Mouse (Mus musculus): ENCODE data around the gene Lrrc23. TPM values are rescaled to one million over a fixed set of nuclear protein-coding genes. Genes with fewer than 3 reads are reported as not detected.

Lrrc23 gene
- polyA plus RNA-seq, 1 experiment from 2014 or later, result 4.8 TPM

DNA sequence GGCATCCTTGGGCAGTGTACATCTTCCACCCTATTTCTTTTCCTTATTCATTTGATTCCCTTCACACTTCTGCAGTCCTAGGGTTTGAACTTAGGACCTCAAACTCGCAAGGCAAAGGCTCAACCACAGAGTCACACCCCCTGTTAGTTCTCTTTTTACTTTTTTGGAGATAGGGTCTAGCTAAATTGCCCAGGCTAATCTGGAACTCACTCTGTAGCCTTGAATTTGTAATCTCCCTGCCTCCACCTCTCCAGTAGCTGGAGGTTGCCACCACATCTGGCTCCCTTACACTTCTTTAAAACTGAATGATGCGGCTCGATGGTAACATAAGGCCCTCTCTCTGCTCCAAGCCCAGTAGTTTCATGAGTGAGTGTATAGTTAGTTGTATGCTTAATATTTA, 45.1 kb downstream of the Lrrc23 start:
- H3K4me3 ChIP-seq, result no peak overlapping the region
- no peaks in the 10 kb centered on the region for H3K9me3 ChIP-seq
- no peak overlapping the region for H3K9ac ChIP-seq
- no peak overlapping the region for H3K4me2 ChIP-seq
- H3K36me3 ChIP-seq, result no peaks in the 10 kb centered on the region
- 90% methylated on average over 3 of the region's 3 CpGs for WGBS
- ATAC-seq (ENCODE audit: low FRiP score, low read depth), result no peak
- H3K4me1 ChIP-seq (replicated peaks), result peaks cover 10% of the 10 kb centered on the region
- H3K27ac ChIP-seq (replicated peaks), result no peak overlapping the region
- no peaks in the 10 kb centered on the region for H3K27me3 ChIP-seq

DNA sequence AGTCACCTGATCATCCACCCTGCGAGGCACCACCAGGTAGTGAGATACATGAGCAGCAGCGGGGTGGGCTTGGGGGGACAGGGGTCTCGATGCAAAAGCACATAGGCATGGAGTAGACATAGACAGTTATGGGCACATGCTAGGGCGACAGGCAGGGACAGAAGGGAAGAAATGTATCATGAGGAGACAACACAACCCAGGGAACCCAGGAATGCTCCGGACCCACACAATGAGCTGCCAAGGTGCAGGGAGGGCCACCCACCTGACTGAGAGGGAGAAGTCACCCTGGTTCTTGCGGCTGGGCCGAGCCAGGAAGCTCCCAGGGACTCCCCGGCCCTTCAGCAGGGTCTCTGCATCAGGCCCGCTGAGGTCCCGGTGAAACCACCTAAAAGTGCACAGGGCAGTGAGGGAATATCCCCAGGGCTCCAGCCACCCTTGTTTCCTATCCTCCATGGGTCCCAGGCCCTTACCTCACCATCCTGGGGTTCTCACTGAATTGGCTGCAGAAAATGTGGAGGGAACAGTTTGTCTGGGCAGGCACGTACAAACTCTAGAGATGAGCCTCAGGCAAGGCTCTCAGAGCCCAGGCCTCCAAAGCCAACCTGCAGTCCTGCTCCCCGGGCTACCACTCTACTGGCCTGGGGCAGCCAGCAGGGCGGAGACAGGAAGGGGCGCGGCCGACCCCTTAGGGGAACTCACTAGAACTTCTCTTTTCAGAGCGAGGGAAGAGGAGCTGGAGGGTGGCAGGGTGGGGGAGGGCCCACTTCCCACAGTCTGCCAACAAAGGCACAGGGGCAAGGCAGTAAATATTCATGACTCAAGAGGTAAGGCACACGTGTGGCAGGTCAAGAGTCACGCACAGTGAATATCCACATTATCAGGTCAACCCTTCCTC, 46.8 kb downstream of the Lrrc23 start:
- 52% methylated on average over 19 of the region's 19 CpGs for WGBS
- Histone ChIP-seq H3K27ac (replicated peaks) (no peak overlapping the region), H3K4me1 (replicated peaks) (no peaks in the 10 kb centered on the region), H3K36me3 (no peaks in the 10 kb centered on the region), H3K4me2 (no peak overlapping the region), H3K9ac (no peak overlapping the region), H3K4me3 (no peak overlapping the region), H3K27me3 (no peaks in the 10 kb centered on the region), H3K9me3 (no peaks in the 10 kb centered on the region)
- ATAC-seq (ENCODE audit: low FRiP score, low read depth), result no peak

DNA sequence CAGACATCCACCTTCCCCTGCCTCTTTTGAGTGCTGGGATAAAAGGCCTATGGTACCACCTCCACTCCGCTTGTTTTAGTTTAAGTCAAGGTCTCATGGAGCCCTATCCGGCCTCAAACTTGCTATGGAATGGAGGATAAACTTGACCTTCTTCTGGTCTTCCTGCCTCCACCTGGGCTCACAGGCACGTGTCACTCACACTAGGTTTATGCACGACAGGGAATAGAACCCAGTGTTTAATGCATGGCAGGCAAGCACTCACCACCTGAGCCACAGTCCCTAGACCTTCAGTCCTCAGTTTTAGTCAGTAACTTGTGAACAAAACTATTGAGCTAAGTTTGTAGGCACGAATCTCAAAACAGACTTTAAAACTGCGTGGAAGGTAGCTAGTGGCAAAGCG, 48.5 kb downstream of the Lrrc23 start:
- H3K4me2 ChIP-seq, result no peak overlapping the region
- no peak overlapping the region for H3K9ac ChIP-seq
- no peaks in the 10 kb centered on the region for H3K27me3 ChIP-seq
- H3K4me1 ChIP-seq (replicated peaks), result no peaks in the 10 kb centered on the region
- H3K27ac ChIP-seq (replicated peaks), result no peak overlapping the region
- WGBS, result 89% methylated on average over 7 of the region's 7 CpGs
- no peaks in the 10 kb centered on the region for H3K36me3 ChIP-seq
- H3K4me3 ChIP-seq, result no peak overlapping the region
- no peak for ATAC-seq (ENCODE audit: low FRiP score, low read depth)
- no peaks in the 10 kb centered on the region for H3K9me3 ChIP-seq

DNA sequence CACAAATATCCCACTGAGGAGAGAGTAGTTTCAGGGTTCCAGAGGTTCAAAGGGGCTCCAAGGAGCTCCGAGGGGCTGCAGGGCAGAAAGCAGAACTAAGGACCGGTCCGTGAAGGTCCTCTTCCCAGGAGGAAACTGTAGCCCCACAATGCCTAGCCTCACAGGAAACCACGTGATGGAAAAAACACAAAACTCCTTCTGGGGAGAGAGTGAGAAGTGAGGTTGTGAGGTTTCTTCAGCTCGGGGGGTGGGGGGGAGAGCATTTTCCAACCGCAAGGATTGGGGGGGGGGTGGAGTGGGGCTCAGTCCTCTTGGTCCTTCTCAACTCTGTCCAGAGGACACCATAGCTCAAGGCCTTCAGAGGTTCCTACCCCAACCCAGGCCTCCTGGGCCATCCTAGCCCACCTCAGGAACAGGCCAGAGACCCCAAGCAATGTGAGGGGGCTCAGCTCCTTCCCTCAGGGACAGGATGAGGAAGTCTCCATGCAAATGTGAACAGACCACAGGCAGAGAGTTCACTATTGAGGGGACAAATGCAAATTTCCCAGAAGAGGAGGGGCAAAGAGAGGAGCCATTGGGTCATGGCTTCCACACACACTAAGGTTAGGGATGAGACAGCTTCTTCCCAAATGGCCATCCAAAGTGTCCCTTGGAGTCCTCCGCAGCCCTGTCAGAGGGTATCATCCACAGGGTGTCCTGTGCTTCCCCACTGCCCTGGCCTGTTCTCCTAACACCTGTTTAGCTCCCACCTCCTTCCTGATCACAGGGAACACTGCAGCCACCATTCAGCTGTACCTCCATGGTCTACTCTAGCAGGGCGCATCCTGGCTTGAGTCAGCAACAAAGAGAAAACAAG, 49.4 kb downstream of the Lrrc23 start:
- no peaks in the 10 kb centered on the region for H3K36me3 ChIP-seq
- H3K27ac ChIP-seq (replicated peaks), result no peak overlapping the region
- no peak overlapping the region for H3K4me3 ChIP-seq
- no peaks in the 10 kb centered on the region for H3K9me3 ChIP-seq
- ATAC-seq (ENCODE audit: low FRiP score, low read depth), result no peak
- no peaks in the 10 kb centered on the region for H3K27me3 ChIP-seq
- 90% methylated on average over 8 of the region's 8 CpGs for WGBS
- no peak overlapping the region for H3K9ac ChIP-seq
- no peaks in the 10 kb centered on the region for H3K4me1 ChIP-seq (replicated peaks)
- no peak overlapping the region for H3K4me2 ChIP-seq

DNA sequence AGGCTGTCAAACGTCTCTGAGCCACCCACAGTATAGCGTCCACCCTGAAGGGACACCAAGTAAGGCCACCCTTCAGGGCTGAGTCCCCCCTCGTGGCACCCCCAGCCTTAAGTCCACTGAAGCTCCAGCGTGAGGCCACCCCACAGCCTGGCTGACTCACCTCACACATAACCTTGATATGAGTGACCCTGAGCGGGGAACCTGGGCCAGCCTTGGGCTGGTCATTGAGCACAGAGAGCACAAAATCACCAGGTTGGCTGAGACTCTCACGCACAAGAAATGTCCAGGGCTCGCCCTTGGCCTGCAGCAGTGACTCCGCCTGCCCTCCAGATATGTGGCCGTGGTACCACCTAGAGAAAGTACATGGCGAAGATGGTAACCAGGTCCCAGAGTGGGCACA, 50.9 kb downstream of the Lrrc23 start:
- H3K36me3 ChIP-seq, result no peaks in the 10 kb centered on the region
- no peak overlapping the region for H3K9ac ChIP-seq
- WGBS, result 94% methylated on average over 10 of the region's 10 CpGs

GRCm38 (mm10) chr6:124724472-124724871, 55.1 kb downstream of the Lrrc23 start:
- Histone ChIP-seq H3K9ac (no peak overlapping the region), H3K36me3 (no peaks in the 10 kb centered on the region), H3K4me2 (no peak overlapping the region), H3K4me3 (no peak overlapping the region), H3K4me1 (replicated peaks) (no peaks in the 10 kb centered on the region), H3K9me3 (no peaks in the 10 kb centered on the region), H3K27ac (replicated peaks) (no peak overlapping the region), H3K27me3 (no peaks in the 10 kb centered on the region)
- ATAC-seq (ENCODE audit: low FRiP score, low read depth), result no peak
- 92% methylated on average over 10 of the region's 10 CpGs for WGBS

More for the DNA sequence above, 50.9 kb downstream of the Lrrc23 start:
- Histone ChIP-seq H3K4me2 (no peak overlapping the region), H3K9me3 (no peaks in the 10 kb centered on the region), H3K27ac (replicated peaks) (no peak overlapping the region), H3K27me3 (no peaks in the 10 kb centered on the region), H3K4me1 (replicated peaks) (no peaks in the 10 kb centered on the region), H3K4me3 (no peak overlapping the region)
- ATAC-seq (ENCODE audit: low FRiP score, low read depth), result no peak

DNA sequence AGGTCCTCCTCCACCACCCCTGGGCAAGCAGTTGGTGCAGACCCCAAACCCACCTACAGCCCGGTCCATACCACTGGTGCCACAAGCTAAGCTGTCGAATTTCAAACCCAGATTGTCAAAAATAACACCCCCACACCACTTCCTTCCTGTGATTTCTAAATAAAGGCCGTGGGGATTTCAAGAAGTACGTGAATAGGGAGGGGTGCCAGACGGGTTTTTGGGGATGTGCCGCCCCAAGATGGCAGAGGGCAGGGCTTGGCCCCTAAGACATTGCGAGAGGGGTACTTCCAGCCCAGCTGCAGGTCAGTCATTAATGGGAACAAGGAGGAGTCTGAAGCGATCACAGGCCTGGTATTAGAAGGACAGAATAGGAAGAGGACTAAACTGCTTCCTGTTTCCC, 56.0 kb downstream of the Lrrc23 start:
- no peaks in the 10 kb centered on the region for H3K36me3 ChIP-seq
- H3K4me3 ChIP-seq, result no peak overlapping the region
- H3K9me3 ChIP-seq, result no peaks in the 10 kb centered on the region
- no peak overlapping the region for H3K4me2 ChIP-seq
- WGBS, result 77% methylated on average over 8 of the region's 8 CpGs
- H3K27ac ChIP-seq (replicated peaks), result no peak overlapping the region
- no peak overlapping the region for H3K9ac ChIP-seq
- no peaks in the 10 kb centered on the region for H3K27me3 ChIP-seq
- ATAC-seq (ENCODE audit: low FRiP score, low read depth), result no peak
- no peaks in the 10 kb centered on the region for H3K4me1 ChIP-seq (replicated peaks)

DNA sequence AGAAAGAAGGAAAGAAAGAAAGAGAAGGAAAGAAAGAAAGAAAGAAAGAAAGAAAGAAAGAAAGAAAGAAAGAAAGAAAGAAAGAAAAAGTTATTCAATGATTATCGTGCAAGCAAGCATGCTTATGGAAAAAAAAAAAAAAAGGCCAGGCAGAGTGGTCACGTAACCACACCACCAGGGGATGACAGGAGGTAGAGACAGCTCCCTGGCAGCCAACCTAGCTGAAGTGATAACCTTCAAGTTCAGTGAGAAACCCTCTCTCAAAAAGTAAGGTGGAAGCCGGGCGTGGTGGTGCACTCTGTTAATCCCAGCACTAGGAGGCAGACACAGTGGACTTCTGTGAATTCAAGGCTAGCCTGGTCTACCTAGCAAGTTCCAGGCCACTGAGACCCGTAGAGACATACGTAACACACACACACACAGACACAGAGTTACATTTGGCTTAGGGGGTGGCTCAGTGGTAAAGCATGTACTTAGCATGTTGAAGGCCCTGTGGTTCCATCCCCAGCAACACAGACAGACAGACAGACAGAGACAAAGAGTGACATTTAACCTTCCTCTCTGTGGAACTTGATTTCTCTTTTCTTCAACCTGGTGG, 56.6 kb downstream of the Lrrc23 start:
- Histone ChIP-seq H3K9me3 (no peaks in the 10 kb centered on the region), H3K27me3 (no peaks in the 10 kb centered on the region), H3K27ac (replicated peaks) (no peak overlapping the region), H3K4me2 (no peak overlapping the region), H3K4me3 (no peak overlapping the region), H3K36me3 (no peaks in the 10 kb centered on the region), H3K4me1 (replicated peaks) (no peaks in the 10 kb centered on the region), H3K9ac (no peak overlapping the region)
- ATAC-seq (ENCODE audit: low FRiP score, low read depth), result no peak
- 79% methylated on average over 6 of the region's 6 CpGs for WGBS

- H3K27me3 ChIP-seq, result no peaks in the 10 kb centered on the region
- no peak overlapping the region for H3K4me3 ChIP-seq
- H3K4me2 ChIP-seq, result no peak overlapping the region
- H3K27ac ChIP-seq (replicated peaks), result no peak overlapping the region
- H3K36me3 ChIP-seq, result peaks cover 17% of the 10 kb centered on the region
- no peak for ATAC-seq (ENCODE audit: low FRiP score, low read depth)
- no peaks in the 10 kb centered on the region for H3K4me1 ChIP-seq (replicated peaks)
- WGBS, result 64% methylated on average over 11 of the region's 11 CpGs
- no peaks in the 10 kb centered on the region for H3K9me3 ChIP-seq
- H3K9ac ChIP-seq, result no peak overlapping the region
Measured at GRCm38 (mm10) chr6:124720904-124721303, 58.6 kb downstream of the Lrrc23 start.

Other genes starting within 250 kb of the Lrrc23 start
- gene C1s1, start 237.4 kb downstream of the Lrrc23 start, polyA plus RNA-seq (2015; fragmentation: Nextera tagmentation; extraction: Ambion mirVana), result 0.62 and 1.1 TPM in 2 replicates
- not detected in 2 replicates for gene C1rb, start 209.4 kb downstream of the Lrrc23 start, polyA plus RNA-seq (2015; fragmentation: Nextera tagmentation; extraction: Ambion mirVana)
- 0.08 and 0.10 TPM in 2 replicates for gene C1s2, start 143.6 kb downstream of the Lrrc23 start, polyA plus RNA-seq (2015; fragmentation: Nextera tagmentation; extraction: Ambion mirVana)
- 46.7 and 49.9 TPM in 2 replicates for gene Lpcat3, start 116.7 kb downstream of the Lrrc23 start, polyA plus RNA-seq (2015; fragmentation: Nextera tagmentation; extraction: Ambion mirVana)
- gene Emg1, start 67.5 kb downstream of the Lrrc23 start, polyA plus RNA-seq (2015; fragmentation: Nextera tagmentation; extraction: Ambion mirVana), result 100.0 and 104 TPM in 2 replicates
- gene Phb2, start 67.4 kb downstream of the Lrrc23 start, polyA plus RNA-seq (2015; fragmentation: Nextera tagmentation; extraction: Ambion mirVana), result 260 and 270 TPM in 2 replicates
- 3.7 and 6.6 TPM in 2 replicates for gene Ptpn6, start 41.0 kb downstream of the Lrrc23 start, polyA plus RNA-seq (2015; fragmentation: Nextera tagmentation; extraction: Ambion mirVana)
- 626 and 628 TPM in 2 replicates for gene Grcc10, start 38.4 kb downstream of the Lrrc23 start, polyA plus RNA-seq (2015; fragmentation: Nextera tagmentation; extraction: Ambion mirVana)
- gene Gm45234, start 23.7 kb downstream of the Lrrc23 start, polyA plus RNA-seq (2015; fragmentation: Nextera tagmentation; extraction: Ambion mirVana), result not detected in 2 replicates
- 26.8 and 30.4 TPM in 2 replicates for gene Atn1, start 23.2 kb downstream of the Lrrc23 start, polyA plus RNA-seq (2015; fragmentation: Nextera tagmentation; extraction: Ambion mirVana)
- gene Eno2, start 10.1 kb downstream of the Lrrc23 start, polyA plus RNA-seq (2015; fragmentation: Nextera tagmentation; extraction: Ambion mirVana), result 141 and 144 TPM in 2 replicates
- gene Spsb2, start 28.9 kb upstream of the Lrrc23 start, polyA plus RNA-seq (2015; fragmentation: Nextera tagmentation; extraction: Ambion mirVana), result 9.0 and 9.3 TPM in 2 replicates
- gene Tpi1, start 34.6 kb upstream of the Lrrc23 start, polyA plus RNA-seq (2015; fragmentation: Nextera tagmentation; extraction: Ambion mirVana), result 468 and 478 TPM in 2 replicates
- gene Usp5, start 49.8 kb upstream of the Lrrc23 start, polyA plus RNA-seq (2015; fragmentation: Nextera tagmentation; extraction: Ambion mirVana), result 203 and 209 TPM in 2 replicates
- gene Cdca3, start 49.8 kb upstream of the Lrrc23 start, polyA plus RNA-seq (2015; fragmentation: Nextera tagmentation; extraction: Ambion mirVana), result 35.3 and 44.0 TPM in 2 replicates
- gene Gnb3, start 60.5 kb upstream of the Lrrc23 start, polyA plus RNA-seq (2015; fragmentation: Nextera tagmentation; extraction: Ambion mirVana), result 0.83 and 3.3 TPM in 2 replicates
- gene P3h3, start 78.0 kb upstream of the Lrrc23 start, polyA plus RNA-seq (2015; fragmentation: Nextera tagmentation; extraction: Ambion mirVana), result 17.1 and 18.7 TPM in 2 replicates
- 33.9 and 37.5 TPM in 2 replicates for gene Gpr162, start 84.3 kb upstream of the Lrrc23 start, polyA plus RNA-seq (2015; fragmentation: Nextera tagmentation; extraction: Ambion mirVana)
- 0.14 and 0.32 TPM in 2 replicates for gene Cd4, start 108.5 kb upstream of the Lrrc23 start, polyA plus RNA-seq (2015; fragmentation: Nextera tagmentation; extraction: Ambion mirVana)
- 3.1 and 3.5 TPM in 2 replicates for gene Lag3, start 132.0 kb upstream of the Lrrc23 start, polyA plus RNA-seq (2015; fragmentation: Nextera tagmentation; extraction: Ambion mirVana)
- 766 and 864 TPM in 2 replicates for gene Ptms, start 140.4 kb upstream of the Lrrc23 start, polyA plus RNA-seq (2015; fragmentation: Nextera tagmentation; extraction: Ambion mirVana)
- 565 and 615 TPM in 2 replicates for gene Mlf2, start 151.7 kb upstream of the Lrrc23 start, polyA plus RNA-seq (2015; fragmentation: Nextera tagmentation; extraction: Ambion mirVana)
- gene Cops7a, start 185.8 kb upstream of the Lrrc23 start, polyA plus RNA-seq (2015; fragmentation: Nextera tagmentation; extraction: Ambion mirVana), result 92.5 and 102 TPM in 2 replicates
- gene Pianp, start 217.0 kb upstream of the Lrrc23 start, polyA plus RNA-seq (2015; fragmentation: Nextera tagmentation; extraction: Ambion mirVana), result 58.8 and 73.5 TPM in 2 replicates
- gene Zfp384, start 229.4 kb upstream of the Lrrc23 start, polyA plus RNA-seq (2015; fragmentation: Nextera tagmentation; extraction: Ambion mirVana), result 14.9 and 19.6 TPM in 2 replicates